Mouse (Mus musculus) layer of hippocampus, postnatal 14 days (tissue): ENCODE measurements around the gene Prkce. TPM values are rescaled to one million over a fixed set of nuclear protein-coding genes. Genes with fewer than 3 reads are reported as not detected.

Experiments
- DNase-seq, 2 experiments: peaks; one replicate each; pipeline ENCODE4 v3.0.0; 2021 to 2022; ENCODE audit warnings: low spot score in 2 of 2, mixed read lengths in 1 of 2
- total RNA-seq, 2 experiments: library from RNA; stranded (reverse); gene quantifications; 2 replicates each; pipeline ENCODE4 v1.2.3; 2021

Gene Prkce
- total RNA-seq, 2 experiments from 2014 or later, result 380 TPM

DNA sequence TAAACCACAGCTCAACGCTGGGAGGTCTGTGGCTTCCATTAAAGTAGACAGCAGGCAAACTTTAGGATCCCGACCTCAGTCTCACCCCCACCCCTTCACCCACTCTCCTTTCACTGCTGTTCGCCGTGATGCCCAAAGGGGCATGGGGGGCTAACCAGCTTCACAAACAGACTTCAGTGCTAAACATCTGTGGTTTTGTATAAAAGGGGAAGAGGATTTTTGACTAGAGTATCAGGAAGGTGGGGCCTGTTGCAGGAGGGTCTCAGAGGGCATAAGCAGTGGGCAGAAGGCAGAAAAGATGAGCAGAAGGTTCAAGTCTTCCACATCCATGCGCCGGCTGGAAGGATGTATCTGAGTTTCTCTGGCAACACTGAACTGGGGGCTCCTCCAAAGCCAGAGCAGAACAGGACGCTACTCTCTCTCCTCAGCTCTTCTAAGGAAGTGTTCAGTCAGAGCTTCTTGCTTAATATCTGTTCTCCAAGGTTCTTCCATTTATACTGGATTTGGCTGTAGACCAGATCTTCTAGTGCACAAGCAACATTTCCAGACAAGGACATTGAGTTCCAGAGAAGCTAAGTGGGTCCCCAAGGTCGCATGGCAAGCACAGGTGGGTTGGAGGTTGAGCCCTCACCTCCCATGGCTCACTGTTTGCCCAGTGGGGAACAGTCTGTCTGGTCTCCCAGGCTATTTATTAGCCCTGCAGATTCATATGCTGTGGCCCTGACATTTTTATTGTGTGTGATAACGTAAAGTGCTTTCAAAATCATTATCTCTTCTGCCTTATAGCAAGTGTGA, 2.8 kb downstream of the Prkce start:
- no peak for DNase-seq

GRCm38 (mm10) chr17:86175516-86175915, 7.9 kb downstream of the Prkce start:
- DNase-seq, result no peak

DNA sequence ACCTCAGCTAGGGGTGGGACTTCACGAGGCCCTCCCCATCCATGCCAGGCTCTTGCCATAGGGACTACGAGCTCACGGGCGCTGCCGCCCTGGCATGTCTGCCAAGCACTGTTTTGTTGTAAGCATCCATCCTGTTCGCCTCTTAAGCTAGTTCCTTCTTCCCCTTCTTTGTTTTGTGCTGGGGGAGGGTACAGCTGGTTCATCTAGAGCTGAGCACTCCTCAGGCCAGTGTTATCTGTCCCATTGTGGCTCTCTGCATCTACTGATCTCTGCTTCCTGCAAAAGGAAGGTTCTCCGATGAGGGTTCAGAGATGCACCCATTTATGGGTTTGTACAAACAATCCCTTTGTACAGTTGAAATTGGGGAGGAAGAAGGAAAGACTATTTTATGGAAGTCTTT, 9.1 kb downstream of the Prkce start:
- no peak for DNase-seq

GRCm38 (mm10) chr17:86183788-86184187, 16.2 kb downstream of the Prkce start:
- DNase-seq, result no peak

- DNase-seq, result no peak
Measured at GRCm38 (mm10) chr17:86184552-86185209, 17.1 kb downstream of the Prkce start.

DNA sequence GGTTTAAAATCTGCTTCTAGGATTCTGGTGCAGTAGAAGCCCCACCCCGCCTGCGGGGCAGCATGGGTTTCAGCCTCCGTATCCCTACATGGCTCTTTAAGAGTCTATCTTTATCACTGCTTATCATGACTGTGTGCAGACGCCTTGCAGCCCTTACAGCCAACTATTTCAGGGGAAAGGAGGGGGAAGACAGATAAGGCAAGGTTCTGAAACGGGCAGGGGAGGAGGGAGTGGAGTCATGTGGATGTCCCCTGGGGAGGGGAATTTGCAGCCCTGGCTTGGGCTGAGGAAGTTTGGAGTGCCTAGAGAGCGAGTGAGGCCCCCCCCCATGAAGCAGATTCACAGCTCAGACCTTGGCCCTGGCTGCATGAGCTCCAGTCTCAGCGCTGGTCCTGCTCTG, 18.0 kb downstream of the Prkce start:
- no peak for DNase-seq

DNA sequence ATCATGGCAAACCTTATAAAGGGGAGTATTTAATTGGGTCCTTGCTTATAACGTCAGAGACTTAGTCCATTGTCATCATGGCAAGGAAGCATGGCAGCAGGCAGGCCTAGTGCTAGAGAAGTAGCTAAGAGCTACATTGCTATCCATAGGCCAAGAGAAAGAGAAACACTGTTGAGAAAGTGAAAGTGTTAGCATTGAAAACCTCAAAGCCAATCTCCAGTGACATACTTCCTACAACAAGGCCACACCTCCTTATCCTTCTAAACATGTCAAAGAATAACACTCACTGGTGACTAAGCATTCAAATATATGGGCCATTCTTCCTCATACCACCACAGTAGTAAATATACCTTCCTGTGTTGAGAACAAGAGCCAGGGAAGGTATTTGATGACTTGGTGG, 20.2 kb downstream of the Prkce start:
- DNase-seq, result no peak

DNA sequence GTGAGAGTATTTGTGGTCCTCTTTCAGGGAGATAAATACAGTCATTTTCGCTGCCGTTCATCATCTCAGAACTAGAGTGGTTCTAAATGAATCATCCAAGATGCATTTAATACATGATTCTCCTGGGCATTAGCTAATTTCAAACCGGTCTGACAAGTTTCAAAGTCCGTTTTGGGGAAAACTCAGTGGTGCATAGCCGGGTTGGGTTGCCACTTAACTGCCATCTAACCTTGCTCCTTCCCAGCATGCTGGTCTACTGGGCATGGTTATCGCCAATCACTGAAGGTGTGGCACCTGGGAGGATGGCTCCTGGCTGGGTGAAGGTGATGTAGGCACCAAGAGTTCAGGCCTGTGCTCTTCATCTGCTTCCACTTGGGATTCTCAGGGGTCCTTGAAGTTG, 26.4 kb downstream of the Prkce start:
- DNase-seq, result no peak

- no peak for DNase-seq
Measured at GRCm38 (mm10) chr17:86194921-86195320, 27.3 kb downstream of the Prkce start.

DNA sequence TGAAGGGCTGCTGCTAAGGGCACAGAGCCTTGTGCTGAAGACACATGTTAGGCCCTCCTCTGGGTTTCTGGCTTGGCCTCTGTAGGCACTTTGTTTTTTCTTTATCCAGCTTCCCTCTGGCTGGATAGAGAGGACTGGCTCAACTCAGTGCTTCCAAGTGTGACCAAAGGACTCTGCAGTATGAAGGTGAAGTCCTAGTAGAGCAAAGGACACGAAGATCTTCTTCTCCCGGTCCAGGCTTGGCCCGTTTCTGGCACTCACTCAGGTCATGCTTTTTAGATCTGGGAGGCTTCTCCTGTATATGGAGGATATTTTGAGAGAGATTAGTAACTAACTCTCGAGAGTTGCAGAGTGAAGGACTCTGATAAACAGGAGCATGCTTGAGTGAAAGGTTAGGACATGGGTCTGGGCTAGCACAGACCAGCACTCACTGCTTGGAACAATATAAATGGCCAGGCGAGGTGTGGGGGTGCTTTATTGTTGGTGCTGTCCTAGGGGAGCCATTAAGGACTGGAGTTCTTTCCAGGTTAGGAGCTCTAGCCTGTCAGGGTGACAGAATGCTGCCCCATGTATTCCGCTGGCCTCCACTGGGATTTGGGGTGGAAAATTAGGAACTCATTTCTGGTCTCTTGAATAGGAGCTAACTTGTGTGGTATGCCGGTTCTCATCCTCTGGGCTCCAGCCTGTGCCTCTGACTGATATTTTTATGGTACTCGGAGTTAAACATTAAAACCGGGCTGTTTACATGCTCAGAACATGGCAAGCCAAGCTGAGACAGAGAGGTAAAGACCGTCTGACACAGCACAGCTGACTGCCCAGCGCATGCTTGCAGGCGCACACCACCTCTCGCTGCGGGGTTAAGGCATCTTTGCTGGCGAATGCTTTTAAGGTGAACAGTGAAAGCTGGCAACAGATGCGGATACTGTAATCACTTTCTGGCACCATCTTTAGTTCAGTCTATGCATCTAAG, 31.2 kb downstream of the Prkce start:
- no peak for DNase-seq

GRCm38 (mm10) chr17:86201981-86202380, 34.4 kb downstream of the Prkce start:
- DNase-seq, result no peak

DNA sequence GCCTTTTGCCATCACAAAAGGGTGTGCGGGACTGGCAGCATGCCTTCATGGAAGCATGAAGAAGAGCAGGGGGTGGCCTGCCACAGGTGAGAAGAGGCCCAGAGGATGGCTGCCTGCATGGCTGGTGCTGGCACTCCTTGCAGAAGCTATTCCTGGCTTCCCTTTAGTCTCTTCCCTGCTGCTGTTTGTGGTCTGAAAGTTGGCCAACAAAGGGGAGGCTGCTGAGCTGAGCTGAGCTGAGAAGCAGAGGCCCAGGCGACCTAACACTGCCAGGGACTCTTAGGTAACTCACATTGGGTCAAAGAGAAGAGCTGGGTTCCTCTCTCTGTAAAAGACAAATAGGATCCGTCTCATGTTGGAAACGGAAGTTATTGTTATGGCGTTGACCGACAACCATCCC, 35.4 kb downstream of the Prkce start:
- no peak for DNase-seq

DNA sequence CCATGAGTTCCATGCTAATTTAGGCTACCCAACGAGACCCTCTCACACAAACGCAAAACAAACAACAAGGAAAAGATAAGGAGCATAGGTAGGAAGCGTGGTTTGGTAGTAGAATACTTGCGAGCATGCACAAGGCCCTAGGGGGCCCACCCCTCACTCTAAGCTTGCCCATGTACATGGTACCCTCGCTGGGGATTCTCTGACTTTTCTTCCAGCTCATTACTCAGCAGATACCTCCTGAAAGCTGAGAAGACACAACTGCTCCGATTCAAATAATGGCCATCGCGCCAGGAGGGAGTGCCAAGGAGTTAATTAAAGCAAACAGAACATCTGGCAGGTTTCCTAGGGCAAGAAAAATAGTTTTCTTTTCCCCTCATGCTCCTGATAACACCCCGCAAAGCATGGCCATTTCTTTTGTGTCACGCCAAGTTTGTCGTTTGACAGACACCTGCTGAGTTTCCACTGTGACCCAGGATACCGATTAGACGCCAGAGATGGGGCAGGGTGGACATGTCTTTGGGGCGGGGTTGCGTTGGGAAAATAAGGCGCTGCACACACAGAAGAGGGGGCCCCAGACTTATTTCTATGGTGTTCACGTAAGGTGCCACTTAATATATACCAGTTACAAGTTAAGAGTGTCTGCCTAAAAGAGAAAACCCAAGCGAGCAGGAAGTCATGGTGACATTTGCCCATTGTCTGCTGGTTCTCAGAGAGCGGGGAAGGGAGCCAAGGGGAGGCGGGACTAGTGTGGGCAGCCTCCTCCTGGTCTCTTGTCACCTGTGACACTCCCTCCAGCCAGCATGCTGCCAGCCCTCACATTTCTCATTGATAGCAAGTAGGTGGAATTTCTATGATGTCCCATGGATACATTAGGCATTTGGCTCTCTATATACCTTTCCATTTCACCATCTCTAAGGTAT, 36.2 kb downstream of the Prkce start:
- DNase-seq, result no peak

DNA sequence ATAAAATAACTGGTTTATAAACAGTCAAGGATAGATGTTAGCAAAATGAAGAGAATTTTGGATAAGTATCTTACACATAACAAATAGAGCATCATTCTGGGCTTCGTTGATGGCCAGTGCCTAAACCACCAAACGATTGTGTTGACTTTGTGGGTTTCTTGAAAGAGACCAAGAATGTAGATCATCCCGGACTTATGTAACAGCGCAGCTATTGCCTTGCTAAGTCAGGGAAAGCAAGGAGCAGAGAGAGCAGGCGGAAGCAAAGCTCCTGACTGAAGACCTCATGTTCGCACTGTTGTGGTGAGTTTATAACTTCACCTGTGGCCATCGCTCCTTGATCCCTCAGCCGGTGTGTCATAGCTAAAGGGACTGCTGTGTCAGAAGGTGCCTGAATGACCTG, 38.7 kb downstream of the Prkce start:
- DNase-seq, result no peak

- no peak for DNase-seq
Measured at GRCm38 (mm10) chr17:86208057-86208820, 40.7 kb downstream of the Prkce start.

GRCm38 (mm10) chr17:86208821-86209186, 41.2 kb downstream of the Prkce start:
- DNase-seq, result no peak

DNA sequence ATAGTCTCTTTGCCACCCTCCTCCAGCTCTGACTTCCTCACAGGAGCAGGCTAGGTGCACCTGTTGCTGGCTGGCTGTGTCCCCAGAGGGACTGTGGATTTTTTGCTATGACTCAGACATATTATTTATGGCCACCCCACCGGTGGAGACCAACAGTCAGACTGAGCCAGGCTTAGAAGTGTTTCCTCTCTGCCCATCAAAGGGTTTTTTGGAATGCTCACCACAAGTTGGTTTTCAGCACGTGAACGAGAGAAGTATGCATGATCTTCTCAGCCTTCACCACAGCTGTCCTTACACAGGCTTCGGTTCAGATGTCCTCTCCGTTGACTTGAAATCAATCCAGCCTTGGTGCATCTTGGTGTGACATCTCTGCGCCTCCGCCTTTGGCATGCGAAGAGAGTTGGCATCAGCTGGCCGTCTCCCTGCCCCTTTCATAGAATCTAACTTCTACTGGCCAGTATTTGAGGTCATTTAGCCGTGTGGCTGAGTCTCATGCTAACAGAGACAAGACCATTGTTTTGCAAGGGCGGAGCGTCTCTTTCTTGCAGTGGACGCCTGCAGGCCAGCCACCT, 42.2 kb downstream of the Prkce start:
- no peak for DNase-seq

- DNase-seq, result no peak
Measured at GRCm38 (mm10) chr17:86212204-86212603, 44.6 kb downstream of the Prkce start.

DNA sequence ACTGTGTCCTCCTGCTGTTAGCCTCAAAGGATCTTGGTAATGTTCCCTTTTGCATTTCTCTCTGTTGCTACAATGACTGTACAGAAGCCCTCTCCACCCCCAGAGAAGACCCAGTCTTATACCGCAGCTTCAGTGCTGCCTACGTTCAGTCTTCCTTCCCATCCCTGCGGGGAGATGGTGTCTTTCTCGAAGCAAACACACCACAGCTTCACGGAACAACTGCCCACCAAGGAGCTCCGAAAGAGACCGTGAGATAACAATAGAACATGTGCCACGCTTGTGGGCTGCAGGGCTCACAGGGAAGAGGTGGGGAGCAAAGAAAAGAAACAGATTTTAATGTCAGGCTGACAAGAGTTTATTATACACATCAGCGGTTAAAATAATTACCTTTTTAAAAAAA, 46.7 kb downstream of the Prkce start:
- peak in 1 of 2 experiments; percentile 30 for DNase-seq

DNA sequence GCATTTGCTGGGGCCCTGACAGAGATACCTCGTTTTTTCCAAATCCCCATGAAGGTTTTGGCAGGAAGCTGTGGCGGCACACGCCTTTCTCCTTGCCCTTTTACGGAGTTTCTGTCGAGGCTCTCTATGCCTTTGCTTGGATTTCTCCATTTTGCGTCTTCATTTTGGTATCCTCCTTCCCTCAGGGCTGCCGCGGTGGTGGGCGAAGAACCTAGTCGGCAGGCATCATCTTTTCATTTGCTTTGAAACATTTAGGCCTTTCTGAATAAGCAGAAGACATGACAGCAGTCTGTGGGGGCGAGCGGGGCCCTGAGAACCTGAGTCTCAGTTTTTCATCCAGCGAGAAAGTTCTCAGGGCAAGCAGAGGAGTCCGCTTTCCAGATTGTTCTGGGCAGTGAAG, 47.2 kb downstream of the Prkce start:
- no peak for DNase-seq
